Mouse (Mus musculus): ENCODE results near the gene Olfr1417. TPM values are rescaled to one million over a fixed set of nuclear protein-coding genes. Genes with fewer than 3 reads are reported as not detected.
"Not testable (repeated sequence)": the region's sequence is repeated elsewhere in the genome, so short reads cannot be mapped to it uniquely, and the experiment has no call there.

The Olfr1417 gene
- polyA plus RNA-seq (2012; ENCODE audit: insufficient read depth, insufficient read length, low replicate concordance, missing spikeins): not detected in 2 replicates

DNA sequence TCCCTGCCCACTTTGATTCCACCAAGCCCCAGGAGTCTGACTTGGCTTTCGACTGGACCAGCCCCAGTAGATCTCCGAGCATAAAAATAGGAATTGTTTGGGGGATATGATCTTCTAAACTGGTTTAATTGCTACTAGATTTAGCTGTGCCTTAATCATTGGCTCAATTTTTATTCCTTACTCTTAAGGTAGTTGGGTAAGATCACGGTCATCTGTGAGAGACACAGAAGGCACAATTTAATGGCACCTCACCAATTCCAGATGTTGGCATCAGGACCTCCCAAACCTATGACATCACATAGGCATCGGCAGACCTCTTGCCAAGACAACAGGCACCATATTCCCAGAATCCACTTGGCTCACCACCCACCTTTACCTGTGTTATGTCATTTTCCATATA, at the start of gene Olfr1417:
Olfr1417 (minus strand) TSS at position 101 of the 400 bp plus-strand sequence.
- Histone ChIP-seq H3K27ac (ENCODE audit: insufficient read depth, low read depth, low read length) (no peak within 1 kb of the TSS), H3K4me1 (ENCODE audit: control insufficient read depth, insufficient read depth, low read length) (no peaks in the 10 kb centered on the region), H3K4me3 (ENCODE audit: insufficient read depth, low read depth, low read length) (no peak within 1 kb of the TSS)
- WGBS: 91% methylated on average over 4 of the region's 4 CpGs
- TF ChIP-seq POLR2A (IDR thresholded peaks at IDR 0.05; ENCODE audit: insufficient read depth, low read depth, low read length): no peak
- no peak for TF ChIP-seq CTCF (IDR thresholded peaks at IDR 0.05; ENCODE audit: insufficient read depth, low read depth, low read length)

GRCm38 (mm10) chr19:11886265-11886664, 47.2 kb upstream of the Olfr1417 start, which contains the start of gene Olfr1420:
Olfr1420 (plus strand) TSS chr19:11886565.
- WGBS: 53% methylated on average over 1 of the region's 1 CpGs

DNA sequence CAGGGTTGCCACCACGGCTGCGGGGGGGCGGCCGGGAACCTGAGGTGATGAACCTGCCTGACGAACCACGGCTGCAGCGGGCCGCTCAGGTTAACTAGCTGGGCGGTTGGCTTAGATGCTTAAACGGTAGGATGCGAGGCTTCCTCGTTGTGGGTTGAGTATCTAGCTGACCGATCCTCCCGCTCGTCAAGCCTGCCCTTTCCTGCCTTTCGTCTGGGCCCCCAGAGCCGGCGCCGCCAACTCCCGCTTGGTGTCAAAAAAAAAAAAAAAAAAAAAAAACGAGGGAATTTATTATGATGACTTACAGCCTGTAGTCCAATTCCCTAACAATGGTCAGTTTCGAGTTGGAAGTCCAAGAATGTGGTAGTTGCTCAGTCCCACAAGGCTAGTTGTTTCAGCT, 39.4 kb upstream of the Olfr1417 start:
- H3K27ac ChIP-seq (ENCODE audit: insufficient read depth, low read depth, low read length); H3K4me1 ChIP-seq (ENCODE audit: control insufficient read depth, insufficient read depth, low read length); H3K4me3 ChIP-seq (ENCODE audit: insufficient read depth, low read depth, low read length): not testable (repeated sequence)
- 75% methylated on average over 22 of the region's 22 CpGs for WGBS

More at GRCm38 (mm10) chr19:11886265-11886664, 47.2 kb upstream of the Olfr1417 start, which contains the start of gene Olfr1420:
- TF ChIP-seq POLR2A (IDR thresholded peaks at IDR 0.05; ENCODE audit: insufficient read depth, low read depth, low read length): no peak
- no peak for TF ChIP-seq CTCF (IDR thresholded peaks at IDR 0.05; ENCODE audit: insufficient read depth, low read depth, low read length)
- Histone ChIP-seq H3K27ac (ENCODE audit: insufficient read depth, low read depth, low read length) (no peak within 1 kb of the TSS), H3K4me1 (ENCODE audit: control insufficient read depth, insufficient read depth, low read length) (no peaks in the 10 kb centered on the region), H3K4me3 (ENCODE audit: insufficient read depth, low read depth, low read length) (no peak within 1 kb of the TSS)

GRCm38 (mm10) chr19:11875006-11875405, 36.0 kb upstream of the Olfr1417 start, which contains the start of gene Olfr1419:
Olfr1419 (minus strand) TSS chr19:11875106.
- 56% methylated on average over 1 of the region's 1 CpGs for WGBS
- TF ChIP-seq CTCF (IDR thresholded peaks at IDR 0.05; ENCODE audit: insufficient read depth, low read depth, low read length): no peak
- H3K27ac ChIP-seq (ENCODE audit: insufficient read depth, low read depth, low read length): no peak within 1 kb of the TSS
- no peaks in the 10 kb centered on the region for H3K4me1 ChIP-seq (ENCODE audit: control insufficient read depth, insufficient read depth, low read length)
- H3K4me3 ChIP-seq (ENCODE audit: insufficient read depth, low read depth, low read length): no peak within 1 kb of the TSS

DNA sequence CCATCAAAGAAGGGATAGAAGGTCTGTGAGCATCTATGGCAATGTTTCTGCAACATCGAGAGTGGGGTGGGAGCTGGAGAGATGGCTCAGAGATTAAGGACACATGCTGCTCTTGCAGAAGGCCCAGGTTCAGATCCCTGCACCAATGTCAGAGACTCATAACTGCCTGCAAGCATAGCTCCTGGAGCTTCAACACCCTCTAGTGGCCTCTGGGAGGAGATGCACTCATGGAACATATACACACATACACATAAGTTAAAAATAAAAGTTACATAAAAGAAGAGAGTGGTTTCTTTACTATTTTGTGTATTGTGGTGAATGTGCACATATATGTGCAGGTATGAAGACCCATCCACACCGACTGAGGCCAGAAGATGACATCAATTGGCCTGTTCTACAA, 28.8 kb upstream of the Olfr1417 start:
- WGBS: 85% methylated on average over 2 of the region's 2 CpGs
- TF ChIP-seq CTCF (IDR thresholded peaks at IDR 0.05; ENCODE audit: insufficient read depth, low read depth, low read length) (no peak), POLR2A (IDR thresholded peaks at IDR 0.05; ENCODE audit: insufficient read depth, low read depth, low read length) (no peak)
- H3K27ac ChIP-seq (ENCODE audit: insufficient read depth, low read depth, low read length): no peak overlapping the region

DNA sequence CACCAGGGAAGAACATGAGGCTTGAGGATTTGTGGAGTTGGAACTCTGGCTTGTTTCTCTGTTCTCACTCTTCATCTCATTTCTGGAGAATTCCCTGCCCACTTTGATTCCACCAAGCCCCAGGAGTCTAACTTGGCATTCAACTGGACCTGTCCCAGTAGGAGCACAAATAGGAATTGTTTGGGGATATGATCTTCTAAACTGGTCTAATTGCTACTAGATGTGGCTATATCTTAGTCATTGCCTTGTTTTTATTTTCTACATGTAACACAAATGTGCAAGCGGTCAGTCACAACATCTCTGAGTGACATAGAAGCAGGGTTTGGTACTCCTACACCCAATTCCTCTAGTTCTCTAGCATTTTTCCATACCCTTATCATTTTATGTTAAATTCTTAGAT, 21.9 kb upstream of the Olfr1417 start, which contains the start of gene Olfr1418:
Olfr1418 (minus strand) TSS at position 101 of the 400 bp plus-strand sequence.
- Histone ChIP-seq H3K4me3 (ENCODE audit: insufficient read depth, low read depth, low read length) (no peak within 1 kb of the TSS), H3K27ac (ENCODE audit: insufficient read depth, low read depth, low read length) (no peak within 1 kb of the TSS), H3K4me1 (ENCODE audit: control insufficient read depth, insufficient read depth, low read length) (no peaks in the 10 kb centered on the region)
- WGBS: 90% methylated on average over 1 of the region's 1 CpGs
- no peak for TF ChIP-seq POLR2A (IDR thresholded peaks at IDR 0.05; ENCODE audit: insufficient read depth, low read depth, low read length)
- TF ChIP-seq CTCF (IDR thresholded peaks at IDR 0.05; ENCODE audit: insufficient read depth, low read depth, low read length): no peak

More for the DNA sequence above, 28.8 kb upstream of the Olfr1417 start:
- no peaks in the 10 kb centered on the region for H3K4me1 ChIP-seq (ENCODE audit: control insufficient read depth, insufficient read depth, low read length)
- no peak overlapping the region for H3K4me3 ChIP-seq (ENCODE audit: insufficient read depth, low read depth, low read length)

GRCm38 (mm10) chr19:11856506-11856905, 17.5 kb upstream of the Olfr1417 start:
- Histone ChIP-seq H3K4me1 (ENCODE audit: control insufficient read depth, insufficient read depth, low read length) (no peaks in the 10 kb centered on the region), H3K4me3 (ENCODE audit: insufficient read depth, low read depth, low read length) (no peak overlapping the region), H3K27ac (ENCODE audit: insufficient read depth, low read depth, low read length) (no peak overlapping the region)
- TF ChIP-seq CTCF (IDR thresholded peaks at IDR 0.05; ENCODE audit: insufficient read depth, low read depth, low read length): no peak
- TF ChIP-seq POLR2A (IDR thresholded peaks at IDR 0.05; ENCODE audit: insufficient read depth, low read depth, low read length): no peak
- WGBS: 81% methylated on average over 6 of the region's 6 CpGs

GRCm38 (mm10) chr19:11854821-11855220, 15.8 kb upstream of the Olfr1417 start:
- no peak for TF ChIP-seq CTCF (IDR thresholded peaks at IDR 0.05; ENCODE audit: insufficient read depth, low read depth, low read length)
- TF ChIP-seq POLR2A (IDR thresholded peaks at IDR 0.05; ENCODE audit: insufficient read depth, low read depth, low read length): no peak
- H3K4me3 ChIP-seq (ENCODE audit: insufficient read depth, low read depth, low read length): no peak overlapping the region
- H3K4me1 ChIP-seq (ENCODE audit: control insufficient read depth, insufficient read depth, low read length): no peaks in the 10 kb centered on the region
- WGBS: 87% methylated on average over 2 of the region's 2 CpGs
- H3K27ac ChIP-seq (ENCODE audit: insufficient read depth, low read depth, low read length): no peak overlapping the region

GRCm38 (mm10) chr19:11852652-11853051, 13.6 kb upstream of the Olfr1417 start:
- Histone ChIP-seq H3K4me1 (ENCODE audit: control insufficient read depth, insufficient read depth, low read length) (no peaks in the 10 kb centered on the region), H3K4me3 (ENCODE audit: insufficient read depth, low read depth, low read length) (no peak overlapping the region), H3K27ac (ENCODE audit: insufficient read depth, low read depth, low read length) (no peak overlapping the region)
- WGBS: 67% methylated on average over 4 of the region's 4 CpGs
- TF ChIP-seq CTCF (IDR thresholded peaks at IDR 0.05; ENCODE audit: insufficient read depth, low read depth, low read length): no peak
- no peak for TF ChIP-seq POLR2A (IDR thresholded peaks at IDR 0.05; ENCODE audit: insufficient read depth, low read depth, low read length)

DNA sequence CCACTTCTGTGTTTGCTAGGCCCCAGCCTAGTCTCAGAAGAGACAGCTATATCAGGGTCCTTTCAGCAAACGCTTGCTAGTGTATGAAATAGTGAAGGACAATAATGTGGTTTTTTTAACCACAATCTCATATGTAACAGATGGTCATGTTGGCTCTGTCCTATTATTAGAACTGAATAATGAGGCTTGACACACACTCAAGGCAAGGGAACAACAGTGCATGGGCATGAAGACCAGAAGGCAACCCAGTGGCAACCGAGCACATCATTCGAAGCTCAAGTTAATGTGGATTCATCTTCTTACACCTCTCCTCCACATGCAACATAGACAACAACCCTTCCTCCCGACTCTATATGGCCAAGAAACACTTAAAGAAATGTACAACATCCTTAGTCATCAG, 7.3 kb upstream of the Olfr1417 start:
- no peak overlapping the region for H3K4me3 ChIP-seq (ENCODE audit: insufficient read depth, low read depth, low read length)
- no peaks in the 10 kb centered on the region for H3K4me1 ChIP-seq (ENCODE audit: control insufficient read depth, insufficient read depth, low read length)
- no peak overlapping the region for H3K27ac ChIP-seq (ENCODE audit: insufficient read depth, low read depth, low read length)
- TF ChIP-seq CTCF (IDR thresholded peaks at IDR 0.05; ENCODE audit: insufficient read depth, low read depth, low read length) (no peak), POLR2A (IDR thresholded peaks at IDR 0.05; ENCODE audit: insufficient read depth, low read depth, low read length) (no peak)
- 87% methylated on average over 4 of the region's 4 CpGs for WGBS
